Mouse (Mus musculus): Measurements from ENCODE around the gene Rfx8. TPM values are rescaled to one million over a fixed set of nuclear protein-coding genes. Genes with fewer than 3 reads are reported as not detected.

The Rfx8 gene
- polyA plus RNA-seq, 1 experiment from 2014 or later, result 0.42 TPM

GRCm38 (mm10) chr1:39733876-39734275 is 13.1 kb upstream of the Rfx8 start:
- Histone ChIP-seq H3K9ac (replicated peaks) (no peak overlapping the region), H3K4me1 (peaks cover 28% of the 10 kb centered on the region), H3K27ac (replicated peaks) (no peak overlapping the region), H3K27me3 (no peaks in the 10 kb centered on the region; the same call in 1 of the 2 replicates), H3K9me3 (no peaks in the 10 kb centered on the region), H3K4me2 (replicated peaks) (no peak overlapping the region), H3K36me3 (no peaks in the 10 kb centered on the region), H3K4me3 (no peak overlapping the region)
- no peak for ATAC-seq (ENCODE audit: low FRiP score, low read depth)
- 91% methylated on average over 10 of the region's 10 CpGs for WGBS

- no peaks in the 10 kb centered on the region for H3K36me3 ChIP-seq
- no peaks in the 10 kb centered on the region; the same call in 1 of the 2 replicates for H3K27me3 ChIP-seq
- no peaks in the 10 kb centered on the region for H3K9me3 ChIP-seq
- no peak for ATAC-seq (ENCODE audit: low FRiP score, low read depth)
- no peak overlapping the region for H3K4me2 ChIP-seq (replicated peaks)
- WGBS, result 69% methylated on average over 10 of the region's 10 CpGs
- no peak overlapping the region for H3K27ac ChIP-seq (replicated peaks)
- no peak overlapping the region for H3K9ac ChIP-seq (replicated peaks)
- H3K4me3 ChIP-seq, result no peak overlapping the region
- H3K4me1 ChIP-seq, result peaks cover 28% of the 10 kb centered on the region
Observed at GRCm38 (mm10) chr1:39732081-39732480, 11.3 kb upstream of the Rfx8 start.

- no peak overlapping the region for H3K4me2 ChIP-seq (replicated peaks)
Observed at GRCm38 (mm10) chr1:39731543-39731942, 10.7 kb upstream of the Rfx8 start.

GRCm38 (mm10) chr1:39730868-39731267 is 10.1 kb upstream of the Rfx8 start:
- Histone ChIP-seq H3K27ac (replicated peaks) (no peak overlapping the region; the same call in 1 of the 2 replicates), H3K4me1 (peaks cover 22% of the 10 kb centered on the region), H3K4me3 (no peak overlapping the region), H3K9ac (replicated peaks) (no peak overlapping the region), H3K36me3 (no peaks in the 10 kb centered on the region), H3K27me3 (no peaks in the 10 kb centered on the region; the same call in 1 of the 2 replicates), H3K4me2 (replicated peaks) (no peak overlapping the region), H3K9me3 (no peaks in the 10 kb centered on the region)
- 32% methylated on average over 5 of the region's 5 CpGs for WGBS
- ATAC-seq (ENCODE audit: low FRiP score, low read depth), result 0 out of 2 replicates have a peak, but pooled peaks have one; percentile 54

More at GRCm38 (mm10) chr1:39731543-39731942, 10.7 kb upstream of the Rfx8 start:
- whole genome bisulfite sequencing, result 65% methylated on average over 9 of the region's 9 CpGs
- no peak overlapping the region for H3K27ac ChIP-seq (replicated peaks)
- H3K4me1 ChIP-seq, result peaks cover 28% of the 10 kb centered on the region
- no peak overlapping the region for H3K4me3 ChIP-seq
- ATAC-seq (ENCODE audit: low FRiP score, low read depth), result no peak
- no peaks in the 10 kb centered on the region; the same call in 1 of the 2 replicates for H3K27me3 ChIP-seq
- no peaks in the 10 kb centered on the region for H3K36me3 ChIP-seq
- H3K9ac ChIP-seq (replicated peaks), result no peak overlapping the region
- H3K9me3 ChIP-seq, result no peaks in the 10 kb centered on the region

- Histone ChIP-seq H3K27ac (replicated peaks) (no peak overlapping the region), H3K4me2 (replicated peaks) (no peak overlapping the region), H3K36me3 (no peaks in the 10 kb centered on the region), H3K9me3 (no peaks in the 10 kb centered on the region), H3K9ac (replicated peaks) (no peak overlapping the region), H3K4me1 (peaks cover 18% of the 10 kb centered on the region; the same call in 1 of the 2 replicates), H3K4me3 (no peak overlapping the region), H3K27me3 (no peaks in the 10 kb centered on the region; the same call in 1 of the 2 replicates)
- WGBS, result 85% methylated on average over 6 of the region's 6 CpGs
- no peak for ATAC-seq (ENCODE audit: low FRiP score, low read depth)
Observed at GRCm38 (mm10) chr1:39729919-39730318, 9.1 kb upstream of the Rfx8 start.

GRCm38 (mm10) chr1:39721351-39721726 is 542 bp upstream of the Rfx8 start:
- Histone ChIP-seq H3K36me3 (no peaks in the 10 kb centered on the region), H3K4me2 (replicated peaks) (peak overlapping the region; percentile 93), H3K9ac (replicated peaks) (peak overlapping the region; percentile 70; the same call in 1 of the 2 replicates), H3K4me1 (peaks cover 9% of the 10 kb centered on the region), H3K27ac (replicated peaks) (no peak overlapping the region), H3K27me3 (no peaks in the 10 kb centered on the region; the same call in 1 of the 2 replicates), H3K9me3 (no peaks in the 10 kb centered on the region), H3K4me3 (peak overlapping the region; percentile 62)
- peak; percentile 12; the same call in 1 of the 2 replicates for ATAC-seq (ENCODE audit: low FRiP score, low read depth)
- WGBS, result 20% methylated on average over 9 of the region's 9 CpGs

- Histone ChIP-seq H3K4me1 (peaks cover 9% of the 10 kb centered on the region), H3K9me3 (no peaks in the 10 kb centered on the region), H3K27me3 (no peaks in the 10 kb centered on the region; the same call in 1 of the 2 replicates), H3K27ac (replicated peaks) (no peak overlapping the region), H3K36me3 (no peaks in the 10 kb centered on the region), H3K4me2 (replicated peaks) (peak overlapping the region; percentile 93), H3K4me3 (peak overlapping the region; percentile 62), H3K9ac (replicated peaks) (peak overlapping the region; percentile 70; the same call in 1 of the 2 replicates)
- 27% methylated on average over 2 of the region's 2 CpGs for WGBS
- ATAC-seq (ENCODE audit: low FRiP score, low read depth), result no peak
Observed at GRCm38 (mm10) chr1:39720186-39720585, 611 bp downstream of the Rfx8 start.

- no peaks in the 10 kb centered on the region for H3K4me1 ChIP-seq
- no peaks in the 10 kb centered on the region for H3K9me3 ChIP-seq
- no peak overlapping the region for H3K27ac ChIP-seq (replicated peaks)
- ATAC-seq (ENCODE audit: low FRiP score, low read depth), result no peak
- no peaks in the 10 kb centered on the region; the same call in 1 of the 2 replicates for H3K27me3 ChIP-seq
- no peak overlapping the region for H3K9ac ChIP-seq (replicated peaks)
- WGBS, result 92% methylated on average over 7 of the region's 7 CpGs
- no peak overlapping the region for H3K4me2 ChIP-seq (replicated peaks)
- no peaks in the 10 kb centered on the region for H3K36me3 ChIP-seq
- H3K4me3 ChIP-seq, result no peak overlapping the region
Observed at GRCm38 (mm10) chr1:39715551-39715950, 5.2 kb downstream of the Rfx8 start.

GRCm38 (mm10) chr1:39714729-39715128 is 6.1 kb downstream of the Rfx8 start:
- Histone ChIP-seq H3K27me3 (no peaks in the 10 kb centered on the region; the same call in 1 of the 2 replicates), H3K9ac (replicated peaks) (no peak overlapping the region), H3K4me3 (no peak overlapping the region), H3K4me1 (no peaks in the 10 kb centered on the region), H3K36me3 (no peaks in the 10 kb centered on the region), H3K4me2 (replicated peaks) (no peak overlapping the region), H3K27ac (replicated peaks) (no peak overlapping the region), H3K9me3 (no peaks in the 10 kb centered on the region)
- 81% methylated on average over 3 of the region's 3 CpGs for WGBS
- no peak for ATAC-seq (ENCODE audit: low FRiP score, low read depth)

GRCm38 (mm10) chr1:39713842-39714658 is 6.7 kb downstream of the Rfx8 start:
- no peaks in the 10 kb centered on the region for H3K36me3 ChIP-seq
- H3K9ac ChIP-seq (replicated peaks), result no peak overlapping the region
- WGBS, result 79% methylated on average over 16 of the region's 16 CpGs
- no peaks in the 10 kb centered on the region for H3K9me3 ChIP-seq
- no peak overlapping the region for H3K4me3 ChIP-seq
- H3K27ac ChIP-seq (replicated peaks), result no peak overlapping the region
- no peaks in the 10 kb centered on the region for H3K4me1 ChIP-seq
- no peak for ATAC-seq (ENCODE audit: low FRiP score, low read depth)
- H3K4me2 ChIP-seq (replicated peaks), result no peak overlapping the region
- no peaks in the 10 kb centered on the region for H3K27me3 ChIP-seq

- H3K27ac ChIP-seq (replicated peaks), result no peak overlapping the region
- H3K4me1 ChIP-seq, result no peaks in the 10 kb centered on the region
- no peaks in the 10 kb centered on the region for H3K27me3 ChIP-seq
- no peaks in the 10 kb centered on the region for H3K9me3 ChIP-seq
- H3K9ac ChIP-seq (replicated peaks), result no peak overlapping the region
- 90% methylated on average over 8 of the region's 8 CpGs for WGBS
- H3K36me3 ChIP-seq, result no peaks in the 10 kb centered on the region
- no peak for ATAC-seq (ENCODE audit: low FRiP score, low read depth)
- no peak overlapping the region for H3K4me2 ChIP-seq (replicated peaks)
- H3K4me3 ChIP-seq, result no peak overlapping the region
Observed at GRCm38 (mm10) chr1:39713300-39713699, 7.5 kb downstream of the Rfx8 start.

GRCm38 (mm10) chr1:39712261-39712660 is 8.5 kb downstream of the Rfx8 start:
- Histone ChIP-seq H3K4me2 (replicated peaks) (no peak overlapping the region), H3K9ac (replicated peaks) (no peak overlapping the region), H3K27ac (replicated peaks) (no peak overlapping the region), H3K36me3 (no peaks in the 10 kb centered on the region), H3K4me1 (no peaks in the 10 kb centered on the region), H3K4me3 (no peak overlapping the region), H3K27me3 (no peaks in the 10 kb centered on the region), H3K9me3 (no peaks in the 10 kb centered on the region)
- WGBS, result 91% methylated on average over 7 of the region's 7 CpGs
- ATAC-seq (ENCODE audit: low FRiP score, low read depth), result no peak
